ENCODE assay signal across 8 mouse cellular contexts in genomic region chr16:96158511-96159080, GRCm38 (mm10). TPM values are rescaled to one million over a fixed set of nuclear protein-coding genes. Genes with fewer than 3 reads are reported as not detected.
A peak's percentile ranks its signal among the peaks of the same experiment; 100 is the strongest.
DNase-seq lines count a peak whose midpoint lies in the region; ATAC-seq and TF ChIP-seq lines count a peak whose summit lies in the region.

No protein-coding gene starts in this region.

- H3K4me1 ChIP-seq in testis, adult 2 months (ENCODE audit: control insufficient read depth, insufficient read depth, low read length) = peaks cover 9% of the 10 kb centered on the region
- H3K4me1 ChIP-seq in limb, embryonic 10.5 days = peaks cover 18% of the 10 kb centered on the region
- peaks cover 9% of the 10 kb centered on the region; the same call in 1 of the 2 replicates for H3K4me1 ChIP-seq in stomach, embryonic 14.5 days (ENCODE audit: control insufficient read depth, insufficient read depth, low read length)

- peak overlapping the region; percentile 7; the same call in 1 of the 2 replicates for H3K27ac ChIP-seq in testis, adult 2 months (ENCODE audit: control insufficient read depth, insufficient read depth, low read depth, low read length)
- peak overlapping the region; percentile 96 for H3K27ac ChIP-seq in limb, embryonic 10.5 days
- H3K27ac ChIP-seq in stomach, embryonic 14.5 days (ENCODE audit: low read length) = peak overlapping the region; percentile 69; the same call in 1 of the 2 replicates

- H3K4me2 ChIP-seq in stomach, embryonic 14.5 days (replicated peaks; ENCODE audit: low read depth, low read length) = peak overlapping the region; percentile 96

- ATAC-seq in stomach, embryonic 14.5 days (ENCODE audit: insufficient number of reproducible peaks, insufficient read depth, low FRiP score, low read depth) = no peak
- ATAC-seq in megakaryocyte, adult 5-6 weeks (ENCODE audit: poor library complexity, severe bottlenecking) = no peak

- H3K9ac ChIP-seq in stomach, embryonic 14.5 days (replicated peaks; ENCODE audit: low read depth, low read length) = peak overlapping the region; percentile 89

- no peaks in the 10 kb centered on the region for H3K27me3 ChIP-seq in testis, adult 2 months (ENCODE audit: control insufficient read depth, insufficient read depth, low read length)
- no peaks in the 10 kb centered on the region for H3K27me3 ChIP-seq in limb, embryonic 10.5 days (ENCODE audit: low read depth, poor library complexity, severe bottlenecking)
- no peaks in the 10 kb centered on the region for H3K27me3 ChIP-seq in stomach, embryonic 14.5 days (ENCODE audit: control insufficient read depth, insufficient read depth, low read length)

- no peak for TF ChIP-seq CTCF in testis, adult 2 months (IDR thresholded peaks at IDR 0.05; ENCODE audit: control insufficient read depth, insufficient read depth, insufficient replicate concordance, low read depth, low read length)

- H3K36me3 ChIP-seq in testis, adult 2 months (ENCODE audit: control insufficient read depth, insufficient read depth, low read length) = no peaks in the 10 kb centered on the region; the same call in 1 of the 2 replicates
- H3K36me3 ChIP-seq in limb, embryonic 10.5 days = peaks cover 33% of the 10 kb centered on the region
- H3K36me3 ChIP-seq in stomach, embryonic 14.5 days (ENCODE audit: control insufficient read depth, insufficient read depth, low read length) = peaks cover 7% of the 10 kb centered on the region; the same call in 1 of the 2 replicates

- intact Hi-C loops in left cerebral cortex, postnatal 14 days (cut with DNase I) = no loop called here

- DNase-seq in cerebellum, adult 9-11 months = peak; percentile 26
- DNase-seq in cerebellum, adult 8-10 months = no peak
- no peak for DNase-seq in testis, postnatal 10 days (ENCODE audit: low spot score)
- DNase-seq in limb, embryonic 10.5 days (ENCODE audit: low spot score) = peak; percentile 37
- no peak for DNase-seq in left cerebral cortex, postnatal 14 days (ENCODE audit: low spot score in 2 of 2)

- TF ChIP-seq POLR2A in testis, adult 2 months (IDR thresholded peaks at IDR 0.05; ENCODE audit: control insufficient read depth, low read depth, low read length) = no peak

- peak overlapping the region; percentile 89 for H3K4me3 ChIP-seq in testis, adult 2 months (ENCODE audit: control insufficient read depth, low read depth, low read length)
- H3K4me3 ChIP-seq in limb, embryonic 10.5 days = peak overlapping the region; percentile 68
- H3K4me3 ChIP-seq in stomach, embryonic 14.5 days (ENCODE audit: low read depth, low read length) = peak overlapping the region; percentile 49

- no peaks in the 10 kb centered on the region for H3K9me3 ChIP-seq in limb, embryonic 10.5 days (replicated peaks)
- no peaks in the 10 kb centered on the region for H3K9me3 ChIP-seq in stomach, embryonic 14.5 days (ENCODE audit: control insufficient read depth, low read depth, low read length)

- whole genome bisulfite sequencing in limb, embryonic 10.5 days = 75% methylated on average over 12 of the region's 12 CpGs
- 60% methylated on average over 12 of the region's 12 CpGs for WGBS in stomach, embryonic 14.5 days

RNA-seq across cellular contexts. Expression of gene Wrb, which starts 13.4 kb away (rescaled TPM):
- polyA plus RNA-seq in testis, adult 2 months (2012; rRNA removed) = 34.6 and 37.3 TPM in 2 replicates
- 78.2 and 79.6 TPM in 2 replicates for polyA plus RNA-seq in limb, embryonic 10.5 days (2016; fragmentation: Nextera tagmentation; extraction: Ambion mirVana)
- polyA plus RNA-seq in stomach, embryonic 14.5 days (2014; fragmentation: Nextera tagmentation; extraction: Ambion mirVana) = 77.1 and 77.2 TPM in 2 replicates
- 10 to 100 TPM; 63.8 to 71.0 TPM for total RNA-seq in left cerebral cortex, postnatal 14 days (2021)
- 4.4 and 5.5 TPM in 2 replicates for total RNA-seq in megakaryocyte, adult 5-6 weeks (2015)
- 6.0 and 7.1 TPM in 2 replicates for total RNA-seq in megakaryocyte, adult 5-6 weeks (2017)

RNA-seq across cellular contexts. Expression of gene Hmgn1, which starts 31.1 kb away (rescaled TPM):
- 16.3 and 17.3 TPM in 2 replicates for polyA plus RNA-seq in testis, adult 2 months (2012; rRNA removed)
- polyA plus RNA-seq in limb, embryonic 10.5 days (2016; fragmentation: Nextera tagmentation; extraction: Ambion mirVana) = 979 and 1,015 TPM in 2 replicates
- 589 and 679 TPM in 2 replicates for polyA plus RNA-seq in stomach, embryonic 14.5 days (2014; fragmentation: Nextera tagmentation; extraction: Ambion mirVana)
- total RNA-seq in left cerebral cortex, postnatal 14 days (2021) = 10 to 100 TPM; 49.9 to 58.0 TPM
- 41.8 and 53.3 TPM in 2 replicates for total RNA-seq in megakaryocyte, adult 5-6 weeks (2015)
- total RNA-seq in megakaryocyte, adult 5-6 weeks (2017) = 71.5 and 75.2 TPM in 2 replicates

RNA-seq across cellular contexts. Expression of gene Lca5l, which starts 33.5 kb away (rescaled TPM):
- 40.3 and 41.7 TPM in 2 replicates for polyA plus RNA-seq in testis, adult 2 months (2012; rRNA removed)
- polyA plus RNA-seq in limb, embryonic 10.5 days (2016; fragmentation: Nextera tagmentation; extraction: Ambion mirVana) = 0.70 and 0.73 TPM in 2 replicates
- polyA plus RNA-seq in stomach, embryonic 14.5 days (2014; fragmentation: Nextera tagmentation; extraction: Ambion mirVana) = 1.4 and 1.6 TPM in 2 replicates
- total RNA-seq in left cerebral cortex, postnatal 14 days (2021) = 1 to 10 TPM in 1 of 2 experiments, under 1 TPM in 1; 0.88 to 1.5 TPM
- total RNA-seq in megakaryocyte, adult 5-6 weeks (2015) = not detected in 2 replicates
- total RNA-seq in megakaryocyte, adult 5-6 weeks (2017) = 0.12 and 0.15 TPM in 2 replicates

RNA-seq across cellular contexts. Expression of gene Sh3bgr, which starts 41.7 kb away (rescaled TPM):
- 1.8 and 3.4 TPM in 2 replicates for polyA plus RNA-seq in testis, adult 2 months (2012; rRNA removed)
- 1.1 and 1.3 TPM in 2 replicates for polyA plus RNA-seq in limb, embryonic 10.5 days (2016; fragmentation: Nextera tagmentation; extraction: Ambion mirVana)
- 29.7 TPM in 2 replicates for polyA plus RNA-seq in stomach, embryonic 14.5 days (2014; fragmentation: Nextera tagmentation; extraction: Ambion mirVana)
- total RNA-seq in left cerebral cortex, postnatal 14 days (2021) = 1 to 10 TPM in 1 of 2 experiments, under 1 TPM in 1; 0.89 to 1.5 TPM
- 0.76 and 0.89 TPM in 2 replicates for total RNA-seq in megakaryocyte, adult 5-6 weeks (2015)
- not detected in 2 replicates for total RNA-seq in megakaryocyte, adult 5-6 weeks (2017)

Comparison
In these comparisons a context has a peak if more than half of its experiments do, and no peak if none do; other contexts are left out.
1. DNase-seq: peak in cerebellum, adult 9-11 months (single experiment) and limb, embryonic 10.5 days (single experiment); none in cerebellum, adult 8-10 months (single experiment), testis, postnatal 10 days (single experiment) and left cerebral cortex, postnatal 14 days (0 of 2).
2. H3K27ac ChIP-seq: peak in every context shown above with its lines; median percentile 96 in limb, embryonic 10.5 days; 69 in stomach, embryonic 14.5 days; 7 in testis, adult 2 months.
3. RNA of gene Hmgn1, which starts 31.1 kb away (polyA plus RNA-seq): 979 to 1,015 TPM in limb, embryonic 10.5 days and 589 to 679 TPM in stomach, embryonic 14.5 days; 16.3 to 17.3 TPM in testis, adult 2 months; every median in the first group is over 10 times any median in the second.
4. RNA of gene Lca5l, which starts 33.5 kb away (polyA plus RNA-seq): 40.3 to 41.7 TPM in testis, adult 2 months; 1.4 to 1.6 TPM in stomach, embryonic 14.5 days and 0.70 to 0.73 TPM in limb, embryonic 10.5 days; every median in the first group is over 10 times any median in the second.
5. Peak in every context shown above with its lines, with median percentiles within 50 percentile points of each other: H3K4me3 ChIP-seq.